Mouse (Mus musculus) limb, embryonic 14.5 days (tissue): ENCODE results near the gene Dpt. TPM values are rescaled to one million over a fixed set of nuclear protein-coding genes. Genes with fewer than 3 reads are reported as not detected.
"Not testable (repeated sequence)": the region's sequence is repeated elsewhere in the genome, so short reads cannot be mapped to it uniquely, and the experiment has no call there.

Source experiments
- ATAC-seq: fragments of 200-750 bp; cut with Nextera tagmentation; 2 replicates; pipeline ENCODE4 v1.8.0; 2017; ENCODE audit warnings: low read depth, moderate number of reproducible peaks, moderate TSS enrichment; ENCODE audit not compliant: low FRiP score
- DNase-seq: peaks from one replicate; pipeline ENCODE4 v3.0.0-alpha.2; 2015; ENCODE audit warnings: low spot score
- H3K27ac ChIP-seq: fragments of 300-500 bp; sonication (generic); replicated peaks from 2 replicates; pipeline ENCODE4 v1.5.1; 2014; ENCODE audit warnings: low read depth, mild to moderate bottlenecking, low read length, moderate library complexity, mixed read lengths
- H3K27me3 ChIP-seq: fragments of 300-500 bp; sonication (generic); 2 replicates; pipeline ENCODE4 v1.6.1; 2014; ENCODE audit warnings: low read length, mixed read lengths; ENCODE audit not compliant: control insufficient read depth, insufficient read depth
- H3K36me3 ChIP-seq: fragments of 300-500 bp; sonication (generic); 2 replicates; pipeline ENCODE4 v1.6.1; 2014; ENCODE audit warnings: mild to moderate bottlenecking, low read length, moderate library complexity, mixed read lengths; ENCODE audit not compliant: control insufficient read depth, insufficient read depth
- H3K4me1 ChIP-seq: fragments of 300-500 bp; sonication (generic); 2 replicates; pipeline ENCODE4 v1.6.1; 2014; ENCODE audit warnings: antibody characterized with exemption, low read length, mixed read lengths; ENCODE audit not compliant: control insufficient read depth, insufficient read depth
- H3K4me2 ChIP-seq: fragments of 300-500 bp; sonication (generic); replicated peaks from 2 replicates; pipeline ENCODE4 v1.6.1; 2014; ENCODE audit warnings: low read depth, mild to moderate bottlenecking, low read length, moderate library complexity; ENCODE audit not compliant: severe bottlenecking
- H3K4me3 ChIP-seq: fragments of 300-500 bp; sonication (generic); replicated peaks from 2 replicates; pipeline ENCODE4 v1.5.1; 2014; ENCODE audit warnings: low read length
- H3K9ac ChIP-seq: fragments of 300-500 bp; sonication (generic); 2 replicates; pipeline ENCODE4 v1.6.1; 2014; ENCODE audit warnings: mild to moderate bottlenecking, low read depth, low read length, moderate library complexity; ENCODE audit not compliant: severe bottlenecking
- H3K9me3 ChIP-seq: fragments of 300-500 bp; sonication (generic); 2 replicates; pipeline ENCODE4 v1.6.1; 2016; ENCODE audit warnings: low read length; ENCODE audit not compliant: control insufficient read depth
- POLR2A ChIP-seq: fragments of 200-500 bp; IDR thresholded peaks from 2 replicates; pipeline ENCODE4 v1.8.0; 2012; ENCODE audit warnings: inconsistent platforms, mild to moderate bottlenecking, moderate library complexity, borderline replicate concordance; ENCODE audit not compliant: insufficient read depth, insufficient read length; ENCODE audit errors: extremely low read depth
- WGBS: fragments of 180-500 bp; shearing (Covaris S2); extraction: QIAGEN DNeasy Blood & Tissue Kit; methylation state at CpG from one replicate; pipeline ENCODE4 v1.1.7; 2014; 5-methylcytosine and 5-hydroxymethylcytosine counted together
- polyA plus RNA-seq, 2 experiments: library from polyadenylated mRNA; depleted of rRNA in 1 of 2; stranded (reverse) in 1 of 2; unstranded in 1 of 2; fragments of >200 nt; fragmentation: Nextera tagmentation in 1 of 2; extraction: Ambion mirVana in 1 of 2; gene quantifications; 2 replicates each; pipeline versions ENCODE4 v1.2.1 to v1.2.3; 2012 to 2014

Gene Dpt
- polyA plus RNA-seq, 2 experiments, result 31.6 to 34.0 TPM

DNA sequence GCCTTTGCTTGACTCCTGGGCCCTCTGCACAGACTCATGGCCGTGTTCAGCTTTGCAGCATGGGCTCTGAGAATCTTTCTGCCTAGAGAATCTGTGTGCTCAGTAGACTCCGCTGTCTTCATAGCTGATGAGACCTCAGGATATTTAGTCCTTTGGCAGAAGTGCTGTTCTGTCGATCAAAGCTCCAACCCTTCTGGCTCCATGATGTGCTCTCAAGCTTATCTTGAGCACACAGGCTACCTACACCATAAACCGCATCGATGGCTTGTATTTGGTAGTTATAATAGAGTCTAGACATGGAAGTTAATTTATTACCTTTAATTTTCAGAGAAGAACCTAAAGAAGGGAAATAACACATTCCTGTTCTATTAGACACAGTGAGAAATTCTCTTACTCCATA, 36.0 kb downstream of the Dpt start:
- H3K4me2 ChIP-seq, result no peak overlapping the region
- H3K4me1 ChIP-seq, result no peaks in the 10 kb centered on the region
- WGBS, result 89% methylated on average over 5 of the region's 5 CpGs
- no peaks in the 10 kb centered on the region for H3K27me3 ChIP-seq
- DNase-seq (no peak), ATAC-seq (no peak)
- H3K36me3 ChIP-seq, result no peaks in the 10 kb centered on the region
- no peaks in the 10 kb centered on the region for H3K9me3 ChIP-seq
- H3K4me3 ChIP-seq, result no peak overlapping the region
- no peak overlapping the region for H3K27ac ChIP-seq
- TF ChIP-seq POLR2A, result no peak
- H3K9ac ChIP-seq, result no peak overlapping the region

DNA sequence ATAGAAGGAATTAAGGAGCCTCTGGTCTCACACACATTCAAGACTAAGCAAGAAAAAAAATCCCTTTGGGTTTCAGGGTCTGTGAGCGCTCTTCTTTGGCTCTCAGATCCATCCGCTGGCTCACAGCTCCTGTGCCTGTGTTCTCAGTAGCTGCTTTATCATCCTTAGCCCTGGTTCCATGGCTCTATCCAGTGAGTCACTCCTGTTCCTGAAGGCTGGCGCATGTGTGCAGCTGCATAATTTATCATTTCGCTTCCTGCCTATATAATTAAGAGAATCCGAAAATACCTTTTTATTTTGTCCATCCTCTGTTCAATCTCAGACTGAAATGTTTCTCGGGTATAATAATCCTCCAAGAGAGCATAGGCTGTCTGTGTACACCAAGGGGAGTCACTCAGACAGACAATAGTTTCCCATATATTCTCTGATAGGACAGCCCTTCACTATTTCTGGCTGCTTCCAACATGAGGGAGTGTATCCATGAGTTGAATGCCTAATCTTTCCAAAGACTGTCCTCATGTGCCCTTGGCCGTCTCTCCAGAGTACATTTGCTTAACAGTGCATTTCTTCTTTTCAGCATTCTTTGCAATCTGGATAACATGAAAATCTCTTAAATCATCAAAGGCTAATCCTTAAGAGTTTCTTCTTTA, 52.3 kb downstream of the Dpt start:
- no peaks in the 10 kb centered on the region for H3K4me1 ChIP-seq
- H3K27ac ChIP-seq, result no peak overlapping the region
- ATAC-seq, result no peak
- DNase-seq, result no peak
- H3K9ac ChIP-seq, result no peak overlapping the region
- no peaks in the 10 kb centered on the region for H3K9me3 ChIP-seq
- H3K27me3 ChIP-seq, result no peaks in the 10 kb centered on the region
- no peak overlapping the region for H3K4me2 ChIP-seq
- TF ChIP-seq POLR2A, result no peak
- H3K4me3 ChIP-seq, result no peak overlapping the region
- WGBS, result 90% methylated on average over 7 of the region's 7 CpGs
- no peaks in the 10 kb centered on the region for H3K36me3 ChIP-seq

DNA sequence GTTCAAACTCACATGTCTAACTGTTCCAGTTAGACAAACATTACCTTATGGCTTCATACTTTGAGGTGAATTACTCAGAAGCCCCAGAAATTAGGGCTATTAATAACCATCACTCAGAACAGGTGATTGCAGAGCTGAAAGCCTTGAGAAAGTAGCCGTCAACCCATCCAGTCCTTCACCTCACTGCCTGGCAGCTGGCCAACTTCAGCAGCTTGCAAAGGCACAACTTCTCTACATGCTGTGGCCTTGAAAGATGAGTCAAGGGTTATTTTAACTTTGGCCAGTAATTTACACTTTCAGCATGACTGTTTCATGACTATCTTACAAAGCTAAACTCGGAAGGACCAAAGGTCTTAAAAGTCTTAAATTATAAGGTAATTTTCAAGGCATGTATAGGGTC, 59.3 kb downstream of the Dpt start:
- DNase-seq, H3K4me2 ChIP-seq, H3K36me3 ChIP-seq, H3K27me3 ChIP-seq, H3K27ac ChIP-seq, H3K4me3 ChIP-seq, H3K9ac ChIP-seq, ATAC-seq, H3K9me3 ChIP-seq, H3K4me1 ChIP-seq: not testable (repeated sequence)
- 40% methylated on average over 2 of the region's 2 CpGs for WGBS

DNA sequence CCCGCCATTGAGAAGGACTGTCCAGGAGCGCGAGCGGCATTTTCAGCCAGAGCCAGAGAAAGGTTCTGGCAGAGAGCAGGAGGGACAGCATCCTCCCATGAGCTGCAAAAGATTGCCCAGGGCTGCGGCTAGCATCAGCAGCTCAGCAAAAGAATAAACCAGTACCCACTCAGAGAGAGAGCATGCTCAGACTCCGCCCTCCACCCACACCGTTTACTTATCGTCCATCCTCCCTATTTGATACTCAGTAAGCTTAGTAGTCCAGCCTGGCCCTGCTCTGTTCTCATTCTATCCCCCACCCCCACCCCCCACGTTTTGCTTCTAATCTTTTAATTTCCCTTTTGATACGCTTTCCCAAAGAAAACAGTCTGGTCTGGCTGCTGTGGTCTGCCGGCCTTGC, 63.5 kb downstream of the Dpt start:
- no peak overlapping the region for H3K9ac ChIP-seq
- H3K4me2 ChIP-seq, result no peak overlapping the region
- WGBS, result 76% methylated on average over 11 of the region's 11 CpGs
- H3K27me3 ChIP-seq, result no peaks in the 10 kb centered on the region
- DNase-seq, result no peak
- TF ChIP-seq POLR2A, result no peak
- no peaks in the 10 kb centered on the region for H3K9me3 ChIP-seq
- ATAC-seq, result no peak
- no peaks in the 10 kb centered on the region for H3K36me3 ChIP-seq
- no peak overlapping the region for H3K27ac ChIP-seq
- H3K4me1 ChIP-seq, result no peaks in the 10 kb centered on the region
- no peak overlapping the region for H3K4me3 ChIP-seq

DNA sequence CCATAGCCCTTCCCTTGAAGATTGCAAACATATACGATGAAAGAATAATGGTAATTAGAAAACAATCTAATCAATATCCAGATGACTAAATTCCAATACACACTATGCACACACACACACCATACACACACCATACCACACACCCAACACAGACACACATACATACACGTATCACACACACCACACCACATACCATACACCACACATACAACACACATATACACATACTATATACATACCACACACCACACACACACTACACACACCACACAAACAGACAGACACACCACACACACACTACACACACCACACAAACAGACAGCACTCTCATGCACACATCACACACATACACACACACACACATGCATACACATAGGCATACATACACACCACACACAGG, 64.3 kb downstream of the Dpt start:
- H3K9ac ChIP-seq, result no peak overlapping the region
- no peak overlapping the region for H3K4me2 ChIP-seq
- H3K36me3 ChIP-seq, result no peaks in the 10 kb centered on the region
- H3K9me3 ChIP-seq, result no peaks in the 10 kb centered on the region
- no peak for ATAC-seq
- no peak for DNase-seq
- no peaks in the 10 kb centered on the region for H3K4me1 ChIP-seq
- H3K27me3 ChIP-seq, result no peaks in the 10 kb centered on the region
- 82% methylated on average over 2 of the region's 2 CpGs for WGBS
- no peak for TF ChIP-seq POLR2A
- H3K4me3 ChIP-seq, result no peak overlapping the region
- no peak overlapping the region for H3K27ac ChIP-seq

DNA sequence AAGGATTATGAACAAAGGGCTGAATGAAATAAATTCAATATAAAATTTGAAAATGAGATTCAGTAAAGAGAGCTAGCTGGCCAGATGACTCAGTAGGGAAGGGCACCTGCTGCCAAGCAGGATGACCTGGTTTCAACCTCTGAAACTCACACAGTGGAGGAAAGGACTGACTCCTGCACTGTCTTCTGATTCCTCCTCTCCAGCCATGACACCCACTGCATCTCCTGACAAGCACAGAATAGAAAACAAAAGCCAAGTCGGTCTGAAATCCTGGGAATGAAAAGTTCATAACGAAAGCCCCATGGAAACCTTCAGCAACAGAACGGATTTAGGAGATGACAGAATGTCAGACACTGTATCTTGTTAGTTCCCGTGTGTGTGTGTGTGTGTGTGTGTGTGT, 65.1 kb downstream of the Dpt start:
- no peak overlapping the region for H3K4me2 ChIP-seq
- H3K36me3 ChIP-seq, result no peaks in the 10 kb centered on the region
- H3K4me3 ChIP-seq, result no peak overlapping the region
- H3K4me1 ChIP-seq, result no peaks in the 10 kb centered on the region
- DNase-seq (no peak), ATAC-seq (no peak)
- whole genome bisulfite sequencing, result 97% methylated on average over 4 of the region's 4 CpGs
- H3K27ac ChIP-seq, result no peak overlapping the region
- no peaks in the 10 kb centered on the region for H3K9me3 ChIP-seq
- H3K9ac ChIP-seq, result no peak overlapping the region
- no peak for TF ChIP-seq POLR2A
- H3K27me3 ChIP-seq, result no peaks in the 10 kb centered on the region
